In genomic region chr12:17000628-17001027, GRCm38 (mm10) we compare ENCODE assay signal across 8 mouse cellular contexts. TPM values are rescaled to one million over a fixed set of nuclear protein-coding genes. Genes with fewer than 3 reads are reported as not detected.
DNase-seq lines count a peak whose midpoint lies in the region; ATAC-seq lines count a peak whose summit lies in the region.

No protein-coding gene starts in this region.

- H3K9me3 ChIP-seq in heart, embryonic 15.5 days (replicated peaks) = no peaks in the 10 kb centered on the region

- ATAC-seq in heart, embryonic 15.5 days (replicated peaks; ENCODE audit: insufficient number of reproducible peaks, insufficient read depth, low FRiP score, low read depth) = no peak

- H3K4me2 ChIP-seq in heart, embryonic 15.5 days = peak overlapping the region; percentile 95; the same call in 1 of the 2 replicates

- peaks cover 16% of the 10 kb centered on the region for H3K4me1 ChIP-seq in heart, embryonic 15.5 days (replicated peaks)

- peak overlapping the region; percentile 74; the same call in 1 of the 2 replicates for H3K4me3 ChIP-seq in heart, embryonic 15.5 days

- DNase-seq in heart, adult 18-20 months = peak; percentile 29 to 34
- DNase-seq in heart, postnatal 25 days (ENCODE audit: low spot score) = no peak
- peak; percentile 50 for DNase-seq in CD4-positive helper T cell, adult 2 months (ENCODE audit: low read depth, low spot score)
- peak; percentile 59 for DNase-seq in lung, postnatal 36 days
- no peak for DNase-seq in ovary, postnatal 14 days (ENCODE audit: low spot score)
- DNase-seq in right cerebral cortex, postnatal 25 days = no peak
- DNase-seq in kidney, adult 8-10 months = no peak

- 58% methylated on average over 6 of the region's 6 CpGs for WGBS in heart, embryonic 15.5 days

- no peaks in the 10 kb centered on the region for H3K36me3 ChIP-seq in heart, embryonic 15.5 days

- intact Hi-C loops in heart, postnatal 25 days (cut with DNase I) = no loop called here

- no peak overlapping the region for H3K9ac ChIP-seq in heart, embryonic 15.5 days

- no peak overlapping the region for H3K27ac ChIP-seq in heart, embryonic 15.5 days

- H3K27me3 ChIP-seq in heart, embryonic 15.5 days = peaks cover 9% of the 10 kb centered on the region

RNA-seq across cellular contexts. Expression of gene Pqlc3, which starts 0.4 kb away (rescaled TPM):
- total RNA-seq in heart, adult 18-20 months (2021) = 1 to 10 TPM; 1.8 to 3.7 TPM
- 1 to 10 TPM; 2.8 to 3.3 TPM for total RNA-seq in heart, postnatal 25 days (2021)
- 4.0 and 8.0 TPM in 2 replicates for polyA plus RNA-seq in heart, embryonic 15.5 days (2015; fragmentation: Nextera tagmentation; extraction: Ambion mirVana)

RNA-seq across cellular contexts. Expression of gene 2410004P03Rik, which starts 10.9 kb away (rescaled TPM):
- total RNA-seq in heart, adult 18-20 months (2021) = 1 to 10 TPM in 1 of 2 experiments, not detected in 1; 1.2 TPM
- total RNA-seq in heart, postnatal 25 days (2021) = under 1 TPM; 0.18 to 0.25 TPM
- polyA plus RNA-seq in heart, embryonic 15.5 days (2015; fragmentation: Nextera tagmentation; extraction: Ambion mirVana) = 0.33 and 0.49 TPM in 2 replicates

Comparison
In these comparisons a context has a peak if more than half of its experiments do, and no peak if none do; other contexts are left out.
1. DNase-seq: peak in heart, adult 18-20 months (2 of 2), CD4-positive helper T cell, adult 2 months (single experiment) and lung, postnatal 36 days (single experiment); none in heart, postnatal 25 days (single experiment), ovary, postnatal 14 days (single experiment), right cerebral cortex, postnatal 25 days (single experiment) and kidney, adult 8-10 months (0 of 2).